Mouse (Mus musculus) left cerebral cortex, adult 9 months (tissue): ENCODE results near the gene Nsun4.

Experiments used
- DNase-seq, 2 experiments: peaks; one replicate each; pipeline ENCODE4 v3.0.0; 2022; ENCODE audit warnings: low spot score in 2 of 2

Nsun4 gene

GRCm38 (mm10) chr4:116048130-116048920 lies 5.4 kb downstream of the Nsun4 start:
- no peak for DNase-seq

GRCm38 (mm10) chr4:116047681-116048080 lies 6.0 kb downstream of the Nsun4 start:
- DNase-seq, result no peak

GRCm38 (mm10) chr4:116046604-116047003 lies 7.1 kb downstream of the Nsun4 start:
- no peak for DNase-seq

DNA sequence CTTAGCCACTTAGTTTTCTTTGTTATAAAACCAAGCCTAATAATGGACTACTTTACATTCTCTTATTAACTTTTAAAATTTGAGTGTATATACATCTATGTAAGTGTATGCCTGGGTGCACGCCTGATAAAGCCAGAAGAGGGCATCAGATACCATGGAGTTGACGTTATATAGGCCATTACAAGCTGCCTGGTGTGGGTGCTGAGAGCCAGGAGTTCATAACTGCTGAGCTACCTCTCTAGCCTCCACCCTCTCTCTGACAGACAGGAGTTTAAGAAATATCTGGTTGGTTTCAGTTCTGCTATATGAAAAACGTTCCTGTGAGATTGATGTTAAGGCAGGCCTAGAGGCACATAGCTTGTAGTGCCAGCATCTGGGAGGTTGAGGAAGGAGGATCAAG lies 11.5 kb downstream of the Nsun4 start:
- no peak for DNase-seq

GRCm38 (mm10) chr4:116040466-116040865 lies 13.2 kb downstream of the Nsun4 start:
- no peak for DNase-seq

GRCm38 (mm10) chr4:116033374-116033773 lies 20.3 kb downstream of the Nsun4 start:
- DNase-seq, result peak in 1 of 2 experiments; percentile 80

GRCm38 (mm10) chr4:116032906-116033305 lies 20.8 kb downstream of the Nsun4 start:
- DNase-seq, result no peak

- no peak for DNase-seq
Measured at GRCm38 (mm10) chr4:116017902-116018746, 35.6 kb downstream of the Nsun4 start, which contains the start of gene Faah. Faah (minus strand) TSS chr4:116017926.

DNA sequence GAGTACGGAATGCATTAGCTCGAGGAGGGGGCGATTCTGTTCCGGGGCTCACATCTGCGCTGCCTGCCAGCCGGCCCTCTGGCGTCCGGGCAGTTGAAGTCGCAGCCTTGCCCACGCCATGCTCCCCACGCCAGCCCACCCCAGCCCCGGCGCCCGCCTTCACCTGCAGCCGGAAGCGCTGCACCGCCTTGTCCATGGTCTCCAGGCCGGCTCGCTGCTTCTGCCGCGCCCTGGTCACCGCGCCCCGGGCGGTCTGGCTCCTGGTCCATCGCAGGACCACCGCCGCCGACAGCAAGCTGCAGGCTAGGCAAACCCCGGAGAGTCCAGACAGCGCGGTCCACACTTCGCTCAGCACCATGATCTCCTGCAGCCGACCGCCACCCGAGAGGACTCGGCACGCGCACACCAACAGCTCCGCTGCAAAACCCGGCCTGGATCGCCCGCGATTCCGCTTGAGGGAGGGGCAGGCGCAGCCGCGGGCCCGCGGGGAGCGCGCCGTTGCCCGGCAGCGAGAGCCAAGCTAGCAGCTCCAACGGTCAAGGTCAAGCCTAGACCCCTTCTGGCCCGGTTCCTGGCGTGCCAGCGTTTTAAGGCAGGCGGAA lies 36.3 kb downstream of the Nsun4 start:
- DNase-seq, result peak in 1 of 2 experiments; percentile 65

- no peak for DNase-seq
Measured at GRCm38 (mm10) chr4:116016862-116017299, 36.8 kb downstream of the Nsun4 start.

DNA sequence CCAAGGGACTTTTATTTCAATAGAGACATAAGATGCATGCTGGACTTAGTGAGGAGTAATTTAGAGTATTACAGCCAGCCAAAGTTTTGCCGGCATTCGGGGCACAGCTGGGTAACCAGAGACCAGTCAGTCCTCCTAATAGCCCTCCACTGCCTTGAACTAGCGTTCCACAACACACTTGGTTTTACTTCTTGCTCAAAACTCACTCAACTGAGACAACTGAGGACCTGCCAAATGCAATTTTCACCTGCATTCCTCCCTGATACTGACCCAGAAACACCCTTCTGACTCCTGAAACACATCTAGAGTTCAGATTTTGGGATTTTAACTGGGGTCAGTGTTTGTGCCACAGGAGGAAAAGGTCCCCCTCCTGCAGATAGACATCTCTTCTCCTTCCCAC lies 37.3 kb downstream of the Nsun4 start:
- DNase-seq, result no peak

- DNase-seq, result peak in 1 of 2 experiments; percentile 69
Measured at GRCm38 (mm10) chr4:116015996-116016395, 37.7 kb downstream of the Nsun4 start.

GRCm38 (mm10) chr4:116015502-116015901 lies 38.2 kb downstream of the Nsun4 start:
- DNase-seq, result no peak

- DNase-seq, result no peak
Measured at GRCm38 (mm10) chr4:116010186-116010585, 43.5 kb downstream of the Nsun4 start.

- DNase-seq, result no peak
Measured at GRCm38 (mm10) chr4:116001206-116001605, 52.5 kb downstream of the Nsun4 start.

DNA sequence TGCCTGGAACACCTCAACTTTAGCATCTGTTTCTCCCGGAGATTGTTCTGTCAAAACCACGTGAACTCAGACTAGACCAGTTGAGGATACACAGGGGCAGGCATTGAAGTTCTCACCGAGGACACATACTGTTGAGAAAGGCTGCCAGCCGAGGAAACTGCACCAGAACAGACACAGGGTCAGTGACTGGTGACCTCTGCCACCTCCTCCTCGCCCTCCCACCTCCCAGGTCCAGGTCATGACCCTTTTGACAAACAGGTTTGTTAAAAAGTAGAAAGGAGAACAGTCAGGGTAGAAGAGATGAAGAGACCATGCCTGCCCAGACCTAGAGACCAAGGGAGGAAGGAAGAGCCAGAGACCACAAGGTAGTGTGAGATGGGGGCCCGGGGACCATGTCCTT lies 53.0 kb downstream of the Nsun4 start:
- no peak for DNase-seq

DNA sequence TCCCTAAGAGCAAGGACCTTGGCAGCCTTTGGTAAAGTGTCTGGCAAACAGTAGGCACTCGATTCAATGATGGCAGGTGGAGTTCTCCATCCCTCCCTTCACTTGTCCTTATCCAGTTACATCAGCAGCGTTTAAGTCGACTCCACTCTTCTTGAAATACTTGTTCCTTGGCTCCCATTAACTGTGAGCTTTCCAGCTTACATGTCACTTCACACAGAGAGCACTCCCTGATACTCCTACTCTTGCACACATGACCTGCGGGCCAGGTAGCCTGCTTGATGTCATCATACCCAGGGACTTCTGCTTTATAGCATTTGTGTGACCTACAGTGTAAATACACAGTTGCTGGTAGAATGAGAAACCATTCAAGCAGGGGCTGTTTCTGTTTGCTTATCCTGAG lies 56.9 kb downstream of the Nsun4 start:
- DNase-seq, result no peak

- DNase-seq, result no peak
Measured at GRCm38 (mm10) chr4:115995376-115995730, 58.3 kb downstream of the Nsun4 start.

DNA sequence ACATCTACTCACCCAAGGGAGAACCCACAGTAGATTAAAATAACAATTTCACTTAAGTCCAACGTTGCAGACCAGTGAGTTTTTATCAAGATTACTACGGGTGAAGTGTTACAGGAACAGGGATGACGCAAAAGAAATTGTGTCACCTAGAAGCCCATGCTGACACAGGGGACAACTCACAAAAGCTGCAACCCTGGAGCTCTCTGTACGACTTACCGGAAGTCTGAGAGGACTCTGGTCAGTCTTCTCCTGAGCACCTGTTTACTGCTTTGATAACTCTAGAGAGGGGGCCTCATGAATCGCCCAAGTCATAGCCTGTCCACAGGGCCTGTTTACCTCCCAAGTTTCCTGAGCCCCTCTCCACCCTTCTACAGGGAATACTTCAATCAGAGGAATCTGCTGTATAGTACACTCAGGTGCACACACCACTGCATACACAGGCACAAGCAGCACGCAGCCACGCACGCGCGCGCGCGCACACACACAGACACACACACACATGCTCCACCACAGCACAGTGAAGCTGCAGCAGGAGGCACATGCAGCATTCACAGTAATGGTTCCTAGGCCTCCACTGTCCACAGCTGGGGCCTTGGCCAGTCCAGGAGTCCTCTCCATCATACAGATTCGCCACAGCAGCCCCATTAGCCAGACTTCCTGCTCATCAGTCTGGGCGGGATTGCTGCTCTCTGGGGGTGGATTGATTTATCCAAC lies 58.9 kb downstream of the Nsun4 start:
- no peak for DNase-seq

- DNase-seq, result no peak
Measured at GRCm38 (mm10) chr4:115989382-115989781, 64.3 kb downstream of the Nsun4 start.

DNA sequence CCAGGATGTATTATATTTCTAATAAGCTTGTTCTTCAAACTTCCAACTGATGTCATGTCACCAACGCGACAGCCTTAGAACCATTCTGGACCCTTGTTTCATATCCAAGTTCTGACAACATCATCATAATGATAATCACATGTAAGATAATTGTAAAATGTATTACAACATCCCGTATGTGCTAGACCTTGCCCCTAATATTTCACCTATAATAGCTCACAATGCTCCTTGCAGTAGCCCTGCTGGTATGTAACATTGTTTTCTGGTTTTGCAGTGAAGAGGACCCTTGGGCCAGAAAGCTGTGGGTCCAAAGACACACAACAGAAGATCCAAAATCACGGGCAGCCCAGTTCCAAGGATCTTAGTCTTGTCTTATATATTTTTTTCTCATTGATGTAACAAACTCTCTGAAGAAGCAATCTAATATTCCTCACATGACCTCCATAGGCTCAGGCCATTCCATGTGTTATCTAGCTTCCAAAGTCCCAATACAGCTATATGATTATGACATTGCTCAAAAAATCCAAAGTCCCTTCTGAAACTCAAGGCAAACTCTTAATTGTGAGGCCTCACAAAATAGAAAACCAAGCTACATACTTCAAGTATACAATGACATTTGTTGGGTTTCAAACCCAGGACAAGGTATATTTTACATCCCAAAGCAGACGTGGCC lies 65.7 kb downstream of the Nsun4 start:
- no peak for DNase-seq
